Mouse (Mus musculus): ENCODE results near the gene Sgk1.

GRCm38 (mm10) chr10:21843861-21844260 lies 38.1 kb upstream of the Sgk1 start:
- TF ChIP-seq GATA1 (IDR thresholded peaks at IDR 0.05; ENCODE audit: borderline replicate concordance, low read length) (no peak), FLI1 (IDR thresholded peaks at IDR 0.05; ENCODE audit: low read length) (no peak)

Data from megakaryocyte, embryonic 14.5 days (primary cell).